Mouse (Mus musculus): Measurements from ENCODE around the gene Itga11. TPM values are rescaled to one million over a fixed set of nuclear protein-coding genes. Genes with fewer than 3 reads are reported as not detected.
"Not testable (repeated sequence)": the region's sequence is repeated elsewhere in the genome, so short reads cannot be mapped to it uniquely, and the experiment has no call there.

The Itga11 gene
- polyA plus RNA-seq, 1 experiment: 3.8 TPM

GRCm38 (mm10) chr9:62777461-62777860 is 99.8 kb downstream of the Itga11 start:
- no peaks in the 10 kb centered on the region for H3K36me3 ChIP-seq (ENCODE audit: control insufficient read depth, insufficient read depth, low read length)
- WGBS: 3% methylated on average over 5 of the region's 5 CpGs
- TF ChIP-seq POLR2A (IDR thresholded peaks at IDR 0.05; ENCODE audit: low read depth, low read length) (no peak), CTCF (IDR thresholded peaks at IDR 0.05; ENCODE audit: extremely low read depth, insufficient read length, insufficient replicate concordance, low read depth, low read length) (peak; percentile 68; the same call in 1 of the 2 replicates)
- no peak overlapping the region for H3K4me3 ChIP-seq (ENCODE audit: low read depth, low read length)
- H3K27ac ChIP-seq (ENCODE audit: insufficient read depth, low read depth, low read length): no peak overlapping the region
- no peaks in the 10 kb centered on the region for H3K4me1 ChIP-seq (ENCODE audit: control insufficient read depth, insufficient read depth, insufficient read length, low read length)
- H3K27me3 ChIP-seq (ENCODE audit: control insufficient read depth, insufficient read depth, low read length): no peaks in the 10 kb centered on the region

GRCm38 (mm10) chr9:62778721-62779120 is 101.1 kb downstream of the Itga11 start:
- 87% methylated on average over 9 of the region's 9 CpGs for WGBS
- H3K27me3 ChIP-seq (ENCODE audit: control insufficient read depth, insufficient read depth, low read length): no peaks in the 10 kb centered on the region
- TF ChIP-seq CTCF (IDR thresholded peaks at IDR 0.05; ENCODE audit: extremely low read depth, insufficient read length, insufficient replicate concordance, low read depth, low read length) (no peak), POLR2A (IDR thresholded peaks at IDR 0.05; ENCODE audit: low read depth, low read length) (no peak)
- H3K4me1 ChIP-seq (ENCODE audit: control insufficient read depth, insufficient read depth, insufficient read length, low read length): no peaks in the 10 kb centered on the region
- no peaks in the 10 kb centered on the region for H3K36me3 ChIP-seq (ENCODE audit: control insufficient read depth, insufficient read depth, low read length)
- H3K4me3 ChIP-seq (ENCODE audit: low read depth, low read length): no peak overlapping the region
- H3K27ac ChIP-seq (ENCODE audit: insufficient read depth, low read depth, low read length): no peak overlapping the region

- Histone ChIP-seq H3K36me3 (ENCODE audit: control insufficient read depth, insufficient read depth, low read length) (no peaks in the 10 kb centered on the region), H3K27ac (ENCODE audit: insufficient read depth, low read depth, low read length) (no peak overlapping the region), H3K4me3 (ENCODE audit: low read depth, low read length) (no peak overlapping the region), H3K27me3 (ENCODE audit: control insufficient read depth, insufficient read depth, low read length) (no peaks in the 10 kb centered on the region), H3K4me1 (ENCODE audit: control insufficient read depth, insufficient read depth, insufficient read length, low read length) (no peaks in the 10 kb centered on the region)
- WGBS: 54% methylated on average over 3 of the region's 3 CpGs
- no peak for TF ChIP-seq CTCF (IDR thresholded peaks at IDR 0.05; ENCODE audit: extremely low read depth, insufficient read length, insufficient replicate concordance, low read depth, low read length)
- no peak for TF ChIP-seq POLR2A (IDR thresholded peaks at IDR 0.05; ENCODE audit: low read depth, low read length)
These were observed 104.3 kb downstream of the Itga11 start for GRCm38 (mm10) chr9:62781965-62782364.

GRCm38 (mm10) chr9:62782976-62783781 is 105.6 kb downstream of the Itga11 start:
- WGBS: 53% methylated on average over 16 of the region's 16 CpGs
- no peaks in the 10 kb centered on the region for H3K4me1 ChIP-seq (ENCODE audit: control insufficient read depth, insufficient read depth, insufficient read length, low read length)
- TF ChIP-seq POLR2A (IDR thresholded peaks at IDR 0.05; ENCODE audit: low read depth, low read length): no peak
- TF ChIP-seq CTCF (IDR thresholded peaks at IDR 0.05; ENCODE audit: extremely low read depth, insufficient read length, insufficient replicate concordance, low read depth, low read length): no peak
- no peak overlapping the region for H3K4me3 ChIP-seq (ENCODE audit: low read depth, low read length)
- no peaks in the 10 kb centered on the region for H3K36me3 ChIP-seq (ENCODE audit: control insufficient read depth, insufficient read depth, low read length)
- no peak overlapping the region for H3K27ac ChIP-seq (ENCODE audit: insufficient read depth, low read depth, low read length)
- H3K27me3 ChIP-seq (ENCODE audit: control insufficient read depth, insufficient read depth, low read length): no peaks in the 10 kb centered on the region

GRCm38 (mm10) chr9:62784233-62784632 is 106.6 kb downstream of the Itga11 start:
- H3K36me3 ChIP-seq (ENCODE audit: control insufficient read depth, insufficient read depth, low read length): no peaks in the 10 kb centered on the region
- no peaks in the 10 kb centered on the region for H3K27me3 ChIP-seq (ENCODE audit: control insufficient read depth, insufficient read depth, low read length)
- no peak overlapping the region for H3K4me3 ChIP-seq (ENCODE audit: low read depth, low read length)
- TF ChIP-seq POLR2A (IDR thresholded peaks at IDR 0.05; ENCODE audit: low read depth, low read length) (no peak), CTCF (IDR thresholded peaks at IDR 0.05; ENCODE audit: extremely low read depth, insufficient read length, insufficient replicate concordance, low read depth, low read length) (no peak)
- WGBS: 89% methylated on average over 2 of the region's 2 CpGs
- H3K4me1 ChIP-seq (ENCODE audit: control insufficient read depth, insufficient read depth, insufficient read length, low read length): no peaks in the 10 kb centered on the region
- no peak overlapping the region for H3K27ac ChIP-seq (ENCODE audit: insufficient read depth, low read depth, low read length)

GRCm38 (mm10) chr9:62786721-62787120 is 109.1 kb downstream of the Itga11 start:
- Histone ChIP-seq H3K27ac (ENCODE audit: insufficient read depth, low read depth, low read length) (no peak overlapping the region), H3K27me3 (ENCODE audit: control insufficient read depth, insufficient read depth, low read length) (no peaks in the 10 kb centered on the region), H3K36me3 (ENCODE audit: control insufficient read depth, insufficient read depth, low read length) (no peaks in the 10 kb centered on the region), H3K4me1 (ENCODE audit: control insufficient read depth, insufficient read depth, insufficient read length, low read length) (no peaks in the 10 kb centered on the region), H3K4me3 (ENCODE audit: low read depth, low read length) (no peak overlapping the region)
- TF ChIP-seq POLR2A (IDR thresholded peaks at IDR 0.05; ENCODE audit: low read depth, low read length) (no peak), CTCF (IDR thresholded peaks at IDR 0.05; ENCODE audit: extremely low read depth, insufficient read length, insufficient replicate concordance, low read depth, low read length) (no peak)
- WGBS: 78% methylated on average over 5 of the region's 5 CpGs

GRCm38 (mm10) chr9:62789856-62790255 is 112.2 kb downstream of the Itga11 start:
- Histone ChIP-seq H3K27ac (ENCODE audit: insufficient read depth, low read depth, low read length) (no peak overlapping the region), H3K36me3 (ENCODE audit: control insufficient read depth, insufficient read depth, low read length) (no peaks in the 10 kb centered on the region), H3K4me1 (ENCODE audit: control insufficient read depth, insufficient read depth, insufficient read length, low read length) (no peaks in the 10 kb centered on the region), H3K4me3 (ENCODE audit: low read depth, low read length) (no peak overlapping the region), H3K27me3 (ENCODE audit: control insufficient read depth, insufficient read depth, low read length) (no peaks in the 10 kb centered on the region)
- no peak for TF ChIP-seq CTCF (IDR thresholded peaks at IDR 0.05; ENCODE audit: extremely low read depth, insufficient read length, insufficient replicate concordance, low read depth, low read length)
- no peak for TF ChIP-seq POLR2A (IDR thresholded peaks at IDR 0.05; ENCODE audit: low read depth, low read length)
- WGBS: 93% methylated on average over 12 of the region's 12 CpGs

GRCm38 (mm10) chr9:62799218-62799617 is 121.6 kb downstream of the Itga11 start:
- H3K4me1 ChIP-seq (ENCODE audit: control insufficient read depth, insufficient read depth, insufficient read length, low read length); H3K27me3 ChIP-seq (ENCODE audit: control insufficient read depth, insufficient read depth, low read length); H3K4me3 ChIP-seq (ENCODE audit: low read depth, low read length); H3K27ac ChIP-seq (ENCODE audit: insufficient read depth, low read depth, low read length): not testable (repeated sequence)
- peaks cover 17% of the 10 kb centered on the region for H3K36me3 ChIP-seq (ENCODE audit: control insufficient read depth, insufficient read depth, low read length)
- 84% methylated on average over 2 of the region's 2 CpGs for WGBS

Data from small intestine, adult 2 months (tissue).